Mouse (Mus musculus): ENCODE results near the gene BC004004. TPM values are rescaled to one million over a fixed set of nuclear protein-coding genes. Genes with fewer than 3 reads are reported as not detected.

Gene BC004004
- polyA plus RNA-seq, 1 experiment, result 32.8 TPM

- TF ChIP-seq GATA1 (IDR thresholded peaks at IDR 0.05; ENCODE audit: low read length), result no peak
These were observed 74.7 kb downstream of the BC004004 start for GRCm38 (mm10) chr17:29343241-29343640.

- no peak for TF ChIP-seq GATA1 (IDR thresholded peaks at IDR 0.05; ENCODE audit: low read length)
These were observed 76.7 kb downstream of the BC004004 start for GRCm38 (mm10) chr17:29345272-29345671.

GRCm38 (mm10) chr17:29346496-29347125 lies 78.0 kb downstream of the BC004004 start:
- TF ChIP-seq GATA1 (IDR thresholded peaks at IDR 0.05; ENCODE audit: low read length), result no peak

GRCm38 (mm10) chr17:29347126-29347644 lies 78.6 kb downstream of the BC004004 start:
- no peak for TF ChIP-seq GATA1 (IDR thresholded peaks at IDR 0.05; ENCODE audit: low read length)

GRCm38 (mm10) chr17:29347645-29348256 lies 79.2 kb downstream of the BC004004 start, which contains the start of gene Mtch1:
Mtch1 (minus strand) TSS chr17:29347934.
- TF ChIP-seq GATA1 (IDR thresholded peaks at IDR 0.05; ENCODE audit: low read length), result no peak

GRCm38 (mm10) chr17:29348996-29349395 lies 80.4 kb downstream of the BC004004 start:
- TF ChIP-seq GATA1 (IDR thresholded peaks at IDR 0.05; ENCODE audit: low read length), result no peak

GRCm38 (mm10) chr17:29355461-29355840 lies 86.9 kb downstream of the BC004004 start:
- TF ChIP-seq GATA1 (IDR thresholded peaks at IDR 0.05; ENCODE audit: low read length), result no peak

GRCm38 (mm10) chr17:29355841-29356478 lies 87.4 kb downstream of the BC004004 start:
- TF ChIP-seq GATA1 (IDR thresholded peaks at IDR 0.05; ENCODE audit: low read length), result no peak

GRCm38 (mm10) chr17:29356479-29356856 lies 87.9 kb downstream of the BC004004 start:
- TF ChIP-seq GATA1 (IDR thresholded peaks at IDR 0.05; ENCODE audit: low read length), result no peak

GRCm38 (mm10) chr17:29356882-29357281 lies 88.3 kb downstream of the BC004004 start:
- no peak for TF ChIP-seq GATA1 (IDR thresholded peaks at IDR 0.05; ENCODE audit: low read length)

- no peak for TF ChIP-seq GATA1 (IDR thresholded peaks at IDR 0.05; ENCODE audit: low read length)
These were observed 90.3 kb downstream of the BC004004 start for GRCm38 (mm10) chr17:29358928-29359327.

GRCm38 (mm10) chr17:29360761-29361221 lies 92.2 kb downstream of the BC004004 start, which contains the start of gene Fgd2:
Fgd2 (plus strand) TSS chr17:29360914.
- TF ChIP-seq GATA1 (IDR thresholded peaks at IDR 0.05; ENCODE audit: low read length), result no peak

GRCm38 (mm10) chr17:29361982-29362691 lies 93.5 kb downstream of the BC004004 start:
- no peak for TF ChIP-seq GATA1 (IDR thresholded peaks at IDR 0.05; ENCODE audit: low read length)

- TF ChIP-seq GATA1 (IDR thresholded peaks at IDR 0.05; ENCODE audit: low read length), result no peak
These were observed 94.5 kb downstream of the BC004004 start for GRCm38 (mm10) chr17:29363109-29363508.

Other genes starting within 250 kb of the BC004004 start
- 12.2 and 231 TPM in 2 replicates for gene Srsf3, start 236.2 kb upstream of the BC004004 start, polyA plus RNA-seq (2012)
- 65.3 and 74.2 TPM in 2 replicates for gene Cdkn1a, start 177.8 kb upstream of the BC004004 start, polyA plus RNA-seq (2012)
- gene Rab44, start 154.6 kb upstream of the BC004004 start, polyA plus RNA-seq (2012), result 0.97 and 1.0 TPM in 2 replicates
- gene Cpne5, start 30.6 kb upstream of the BC004004 start, polyA plus RNA-seq (2012), result 33.2 and 42.2 TPM in 2 replicates
- 70.6 and 93.2 TPM in 2 replicates for gene Ppil1, start 4.6 kb upstream of the BC004004 start, polyA plus RNA-seq (2012)
- 3.1 and 3.4 TPM in 2 replicates for gene Pi16, start 48.9 kb downstream of the BC004004 start, polyA plus RNA-seq (2012)
- 151 and 182 TPM in 2 replicates for gene Mtch1, start 79.1 kb downstream of the BC004004 start, polyA plus RNA-seq (2012)
- gene Fgd2, start 92.1 kb downstream of the BC004004 start, polyA plus RNA-seq (2012), result 0.39 TPM in 1 of 2 replicates, not detected in the other
- 96.2 and 112 TPM in 2 replicates for gene Pim1, start 222.0 kb downstream of the BC004004 start, polyA plus RNA-seq (2012)

All from G1E-ER4 (cell line).